Mouse (Mus musculus) myocyte (in vitro differentiated cells): ENCODE results near the gene Pla2g6.

Experiments used
- E2F4 ChIP-seq: IDR thresholded peaks from one replicate; pipeline ENCODE4 v1.6.1; 2011; ENCODE audit warnings: mild to moderate bottlenecking, control low read depth, moderate library complexity; ENCODE audit not compliant: insufficient read depth
- MAX ChIP-seq: IDR thresholded peaks from one replicate; pipeline ENCODE4 v1.6.1; 2011; ENCODE audit warnings: low read depth, mild to moderate bottlenecking, control low read depth
- MYOD1 ChIP-seq, 3 experiments: IDR thresholded peaks; one replicate each; pipeline ENCODE4 v1.6.1; 2011; ENCODE audit warnings: control low read depth in 2 of 3, low read depth in 2 of 3, mild to moderate bottlenecking in 2 of 3, moderate library complexity in 1 of 3; ENCODE audit not compliant: insufficient read length in 2 of 3, control insufficient read depth in 1 of 3
- MYOG ChIP-seq, 3 experiments: IDR thresholded peaks; one replicate each; pipeline ENCODE4 v1.6.1; 2011; ENCODE audit warnings: control low read depth in 2 of 3, low read depth in 2 of 3, mild to moderate bottlenecking in 2 of 3; ENCODE audit not compliant: insufficient read length in 2 of 3, control insufficient read depth in 1 of 3, insufficient read depth in 1 of 3
- POLR2A ChIP-seq: IDR thresholded peaks from one replicate; pipeline ENCODE4 v1.6.1; 2011; ENCODE audit warnings: low read depth, mild to moderate bottlenecking, control low read depth, moderate library complexity; ENCODE audit not compliant: insufficient read length
- POLR2AphosphoS2 ChIP-seq: IDR thresholded peaks from one replicate; pipeline ENCODE4 v1.6.1; 2011; ENCODE audit warnings: low read depth, control low read depth; ENCODE audit not compliant: insufficient read length
- TCF12 ChIP-seq: IDR thresholded peaks from one replicate; pipeline ENCODE4 v1.6.1; 2011; ENCODE audit warnings: mild to moderate bottlenecking, control low read depth; ENCODE audit not compliant: poor library complexity, insufficient read depth, severe bottlenecking
- USF1 ChIP-seq: IDR thresholded peaks from one replicate; pipeline ENCODE4 v1.6.1; 2011; ENCODE audit warnings: low read depth, mild to moderate bottlenecking, control low read depth, moderate library complexity

GRCm38 (mm10) chr15:79323791-79324155, 4.4 kb downstream of the Pla2g6 start:
- no peak for TF ChIP-seq POLR2A
- no peak for TF ChIP-seq TCF12
- TF ChIP-seq MAX: no peak
- TF ChIP-seq MYOD1 (IDR thresholded peaks at IDR 0.05; ENCODE audit: control insufficient read depth in 1 of 3, insufficient read length in 2 of 3, low read depth in 2 of 3): no peak
- TF ChIP-seq USF1: no peak
- TF ChIP-seq POLR2AphosphoS2: no peak
- TF ChIP-seq E2F4: no peak
- peak in 1 of 3 experiments; percentile 39 for TF ChIP-seq MYOG (IDR thresholded peaks at IDR 0.05; ENCODE audit: control insufficient read depth in 1 of 3, insufficient read depth in 1 of 3, insufficient read length in 2 of 3, low read depth in 2 of 3)
